Mouse (Mus musculus): ENCODE measurements at regions not wholly inside any gene's neighbourhood (a gene's known extent, or its start where the extent isn't known, plus 50 kb on each side); places are given as distances from the start of the nearest gene placed in this dataset.

- Histone ChIP-seq H3K9me3 (ENCODE audit: control insufficient read depth) (no peaks in the 10 kb centered on the region), H3K36me3 (ENCODE audit: control insufficient read depth, insufficient read depth) (no peaks in the 10 kb centered on the region), H3K9ac (ENCODE audit: low read depth, low read length) (no peak overlapping the region), H3K4me1 (replicated peaks; ENCODE audit: control insufficient read depth, insufficient read depth, low read length) (no peaks in the 10 kb centered on the region), H3K4me3 (ENCODE audit: low read depth, low read length) (no peak overlapping the region), H3K4me2 (replicated peaks; ENCODE audit: low read depth) (no peak overlapping the region), H3K27ac (ENCODE audit: low read depth, low read length) (no peak overlapping the region), H3K27me3 (replicated peaks; ENCODE audit: control insufficient read depth, insufficient read depth, low read length) (no peaks in the 10 kb centered on the region)
- no peak for ATAC-seq
- WGBS: 74% methylated on average over 7 of the region's 7 CpGs
- TF ChIP-seq CTCF (IDR thresholded peaks at IDR 0.05; ENCODE audit: low read depth): no peak
These were observed 139.1 kb downstream of the Zfp36l1 start for GRCm38 (mm10) chr12:79973566-79974230.

DNA sequence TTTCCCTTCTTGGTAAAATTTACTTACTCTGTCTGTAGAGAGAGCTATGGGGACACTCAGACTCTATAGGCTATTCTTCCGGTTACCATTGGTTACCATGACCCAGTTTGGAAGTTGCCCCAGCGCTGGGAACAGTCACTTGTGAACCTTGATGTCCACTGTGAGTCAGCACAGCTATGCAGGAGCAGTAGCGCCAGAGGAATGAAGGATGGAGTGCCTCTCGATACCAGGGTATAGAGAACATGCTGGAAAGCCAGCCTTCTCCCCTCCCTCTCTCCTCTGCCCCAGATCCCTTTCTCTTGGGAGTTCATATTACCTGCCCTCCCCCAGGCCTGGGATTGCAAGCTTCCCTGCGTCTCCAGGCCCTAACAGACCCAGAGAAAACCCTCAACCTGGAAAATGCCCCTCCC is 141.8 kb downstream of the Zfp36l1 start:
- Histone ChIP-seq H3K9me3 (ENCODE audit: control insufficient read depth) (no peaks in the 10 kb centered on the region), H3K4me1 (replicated peaks; ENCODE audit: control insufficient read depth, insufficient read depth, low read length) (no peaks in the 10 kb centered on the region), H3K27ac (ENCODE audit: low read depth, low read length) (no peak overlapping the region), H3K4me3 (ENCODE audit: low read depth, low read length) (no peak overlapping the region), H3K27me3 (replicated peaks; ENCODE audit: control insufficient read depth, insufficient read depth, low read length) (no peaks in the 10 kb centered on the region), H3K9ac (ENCODE audit: low read depth, low read length) (no peak overlapping the region), H3K4me2 (replicated peaks; ENCODE audit: low read depth) (no peak overlapping the region), H3K36me3 (ENCODE audit: control insufficient read depth, insufficient read depth) (no peaks in the 10 kb centered on the region)
- no peak for ATAC-seq
- 69% methylated on average over 5 of the region's 5 CpGs for WGBS
- no peak for TF ChIP-seq CTCF (IDR thresholded peaks at IDR 0.05; ENCODE audit: low read depth)

DNA sequence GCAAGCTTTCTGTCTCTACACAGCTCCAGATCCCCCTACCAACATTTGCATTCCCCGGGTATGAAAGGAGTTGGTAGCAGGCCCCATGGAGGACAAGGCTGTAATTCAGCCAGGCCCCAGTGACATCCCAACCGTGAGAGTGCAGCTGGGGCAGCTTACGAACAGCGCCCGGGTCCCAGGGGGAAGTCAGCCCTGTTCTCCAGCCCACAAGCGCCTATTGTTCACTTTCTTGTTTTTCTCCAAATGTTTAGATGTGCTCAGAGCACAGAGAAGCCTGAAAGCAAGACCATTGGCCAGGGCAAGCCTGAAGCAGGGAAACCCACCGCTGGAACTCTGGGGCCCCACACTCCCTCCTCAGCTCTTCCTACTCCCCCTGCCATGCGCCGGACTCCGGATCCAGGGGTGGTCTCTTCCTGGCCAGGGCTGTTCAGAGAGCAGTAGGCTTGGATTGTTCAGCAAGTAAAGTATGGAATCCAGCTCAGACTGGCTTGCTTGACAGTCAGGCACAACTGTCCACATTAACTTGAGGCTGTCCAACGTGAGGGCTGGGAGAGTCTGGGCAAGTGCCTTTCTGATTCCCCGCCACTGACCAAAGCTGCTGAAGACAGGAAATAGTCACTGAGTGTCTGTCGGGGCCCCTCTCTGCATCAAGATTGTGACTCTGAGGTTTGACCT is 142.4 kb downstream of the Zfp36l1 start:
- no peaks in the 10 kb centered on the region for H3K27me3 ChIP-seq (replicated peaks; ENCODE audit: control insufficient read depth, insufficient read depth, low read length)
- no peak for ATAC-seq
- no peak overlapping the region for H3K4me2 ChIP-seq (replicated peaks; ENCODE audit: low read depth)
- peak overlapping the region; percentile 29 for H3K27ac ChIP-seq (ENCODE audit: low read depth, low read length)
- WGBS: 53% methylated on average over 13 of the region's 13 CpGs
- peaks cover 4% of the 10 kb centered on the region; the same call in 1 of the 2 replicates for H3K4me1 ChIP-seq (replicated peaks; ENCODE audit: control insufficient read depth, insufficient read depth, low read length)
- H3K4me3 ChIP-seq (ENCODE audit: low read depth, low read length): no peak overlapping the region
- H3K9me3 ChIP-seq (ENCODE audit: control insufficient read depth): no peaks in the 10 kb centered on the region
- no peaks in the 10 kb centered on the region for H3K36me3 ChIP-seq (ENCODE audit: control insufficient read depth, insufficient read depth)
- TF ChIP-seq CTCF (IDR thresholded peaks at IDR 0.05; ENCODE audit: low read depth): no peak
- H3K9ac ChIP-seq (ENCODE audit: low read depth, low read length): no peak overlapping the region

- Histone ChIP-seq H3K27me3 (replicated peaks; ENCODE audit: control insufficient read depth, insufficient read depth, low read length) (no peaks in the 10 kb centered on the region), H3K27ac (ENCODE audit: low read depth, low read length) (peak overlapping the region; percentile 29; the same call in 1 of the 2 replicates), H3K9ac (ENCODE audit: low read depth, low read length) (no peak overlapping the region), H3K4me3 (ENCODE audit: low read depth, low read length) (no peak overlapping the region), H3K4me1 (replicated peaks; ENCODE audit: control insufficient read depth, insufficient read depth, low read length) (peaks cover 4% of the 10 kb centered on the region; the same call in 1 of the 2 replicates), H3K4me2 (replicated peaks; ENCODE audit: low read depth) (no peak overlapping the region), H3K9me3 (ENCODE audit: control insufficient read depth) (no peaks in the 10 kb centered on the region), H3K36me3 (ENCODE audit: control insufficient read depth, insufficient read depth) (no peaks in the 10 kb centered on the region)
- WGBS: 84% methylated on average over 3 of the region's 3 CpGs
- TF ChIP-seq CTCF (IDR thresholded peaks at IDR 0.05; ENCODE audit: low read depth): peak; percentile 60
- ATAC-seq: 0 out of 2 replicates have a peak, but pooled peaks have one; percentile 9
These were observed 143.2 kb downstream of the Zfp36l1 start for GRCm38 (mm10) chr12:79969346-79970226.

DNA sequence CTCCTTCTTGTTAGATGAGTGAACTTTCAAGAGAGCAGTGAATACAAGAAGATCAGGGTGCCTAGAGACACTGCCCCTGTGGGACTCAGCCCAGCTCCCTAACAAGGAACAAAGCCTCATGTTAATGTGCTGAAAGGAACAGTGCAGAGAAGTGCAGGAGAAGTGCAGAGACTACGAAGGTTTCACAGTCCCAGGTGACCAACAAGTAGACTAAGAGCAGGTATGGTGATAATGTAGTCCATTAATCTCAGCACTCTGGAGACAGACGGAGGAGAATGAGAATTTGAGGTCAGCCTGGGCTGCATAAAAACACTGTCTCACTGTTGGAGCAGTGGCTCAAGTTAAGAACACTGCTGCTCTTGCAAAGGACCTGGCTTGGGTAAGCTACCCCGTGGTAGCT is 144.1 kb downstream of the Zfp36l1 start:
- Histone ChIP-seq H3K4me2 (replicated peaks; ENCODE audit: low read depth) (no peak overlapping the region), H3K9me3 (ENCODE audit: control insufficient read depth) (no peaks in the 10 kb centered on the region), H3K4me1 (replicated peaks; ENCODE audit: control insufficient read depth, insufficient read depth, low read length) (peaks cover 4% of the 10 kb centered on the region; the same call in 1 of the 2 replicates), H3K27me3 (replicated peaks; ENCODE audit: control insufficient read depth, insufficient read depth, low read length) (no peaks in the 10 kb centered on the region), H3K36me3 (ENCODE audit: control insufficient read depth, insufficient read depth) (no peaks in the 10 kb centered on the region), H3K9ac (ENCODE audit: low read depth, low read length) (no peak overlapping the region), H3K27ac (ENCODE audit: low read depth, low read length) (no peak overlapping the region), H3K4me3 (ENCODE audit: low read depth, low read length) (no peak overlapping the region)
- WGBS: 77% methylated on average over 3 of the region's 3 CpGs
- no peak for TF ChIP-seq CTCF (IDR thresholded peaks at IDR 0.05; ENCODE audit: low read depth)
- no peak for ATAC-seq
